29 mouse cellular contexts compared by ENCODE assay signal in the genomic region with DNA sequence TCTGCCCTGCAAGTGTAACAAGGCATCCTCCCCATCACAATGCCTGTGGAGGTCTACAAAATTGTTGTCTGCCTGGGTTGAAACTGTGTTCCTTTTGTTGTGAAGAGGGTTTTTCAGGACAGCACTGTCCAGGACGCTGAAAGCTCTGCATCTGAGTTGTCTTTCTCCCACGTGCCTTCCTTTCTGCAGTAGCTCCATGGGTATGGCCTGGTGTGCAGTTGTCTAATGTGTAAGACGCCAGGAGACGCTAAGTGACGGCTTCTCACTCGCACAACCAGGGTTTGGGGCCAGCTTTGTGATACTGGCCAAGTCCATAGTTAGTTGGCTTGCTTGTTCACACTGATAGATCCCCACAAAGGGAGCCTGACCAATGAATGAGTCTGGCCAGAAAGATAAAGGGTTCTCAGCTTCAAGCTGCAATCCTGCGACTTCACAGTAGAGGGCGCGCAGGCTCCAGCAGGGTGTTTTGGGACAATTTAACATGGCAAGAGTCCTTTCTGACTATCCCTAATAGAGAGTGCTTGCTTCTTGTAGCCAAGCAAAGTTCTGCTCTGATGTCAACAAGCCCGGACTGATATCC. TPM values are rescaled to one million over a fixed set of nuclear protein-coding genes. Genes with fewer than 3 reads are reported as not detected.
ATAC-seq lines count a peak whose summit lies in the region.
"Not testable (repeated sequence)": the region's sequence is repeated elsewhere in the genome, so short reads cannot be mapped to it uniquely, and the experiment has no call there.
"Had no signal": no experiment of that assay in that cellular context is flagged by ENCODE, and none has a peak within 500 bp of the region (broad histone marks: within the 10 kb centered on the region; RNA-seq: fewer than 3 reads in every experiment).

No protein-coding gene starts in this region.

- not testable (repeated sequence) for H3K36me3 ChIP-seq in midbrain, embryonic 12.5 days

- H3K4me3 ChIP-seq in midbrain, embryonic 12.5 days = not testable (repeated sequence)

- WGBS in midbrain, embryonic 12.5 days = no CpG with 5 or more reads among the region's 10 CpGs

- not testable (repeated sequence) for H3K4me2 ChIP-seq in midbrain, embryonic 12.5 days (replicated peaks)

- H3K4me1 ChIP-seq in midbrain, embryonic 12.5 days = not testable (repeated sequence)

- H3K9me3 ChIP-seq in midbrain, embryonic 12.5 days = not testable (repeated sequence)

- H3K27me3 ChIP-seq in midbrain, embryonic 12.5 days = not testable (repeated sequence)

- H3K27ac ChIP-seq in midbrain, embryonic 12.5 days (replicated peaks) = not testable (repeated sequence)

- H3K9ac ChIP-seq in midbrain, embryonic 12.5 days (replicated peaks) = not testable (repeated sequence)

- ATAC-seq in erythroblast, adult 5-6 weeks (replicated peaks; ENCODE audit: low FRiP score, poor library complexity, severe bottlenecking) = peak; percentile 73
- ATAC-seq in frontal cortex, adult (ENCODE audit: low TSS enrichment) = peak; percentile 59; the same call in 1 of the 2 replicates
- ATAC-seq in inflammation-experienced regulatory T-cells, adult 6 months = peak; percentile 75
- ATAC-seq in megakaryocyte progenitor cell, adult 5-6 weeks (replicated peaks; ENCODE audit: poor library complexity) = peak; percentile 94
- peak; percentile 16; the same call in 1 of the 2 replicates for ATAC-seq in midbrain, embryonic 12.5 days (ENCODE audit: low FRiP score, low read depth)
- ATAC-seq in neutrophil, adult 5-6 weeks (ENCODE audit: extremely low read depth, insufficient number of reproducible peaks, low FRiP score, poor library complexity, severe bottlenecking) = peak; percentile 74

RNA-seq across cellular contexts. Expression of gene Gm36079, which starts 34.8 kb away (rescaled TPM):
- not detected in 2 replicates for total RNA-seq in erythroblast, adult 5-6 weeks (2015; ENCODE audit: low replicate concordance)
- total RNA-seq in erythroblast, adult 5-6 weeks (2017; ENCODE audit: low replicate concordance) = not detected in 2 replicates
- polyA plus RNA-seq in inflammation-experienced regulatory T-cells, adult 6 months (2017; shearing (Covaris generic)) = not detected
- 3.7 TPM in 1 of 2 replicates, not detected in the other for total RNA-seq in megakaryocyte progenitor cell, adult 5-6 weeks (2015)
- total RNA-seq in megakaryocyte progenitor cell, adult 5-6 weeks (2017) = not detected in 2 replicates
- polyA plus RNA-seq in midbrain, embryonic 12.5 days (2016; fragmentation: Nextera tagmentation; extraction: Ambion mirVana) = not detected in 2 replicates
- total RNA-seq in neutrophil, adult 5-6 weeks (2017) = not detected in 2 replicates
- total RNA-seq: adrenal gland, adult 8-10 months; adrenal gland, postnatal 25 days; ES-E14; gastrocnemius, adult 2 months; gastrocnemius, postnatal 14 days; gastrocnemius, postnatal 4 days; heart, adult 18-20 months; heart, postnatal 10 days; heart, postnatal 36 days; hindbrain, postnatal 0 days had no signal
- polyA plus RNA-seq: activated CD4-positive, CD25-positive, alpha-beta regulatory T cell, adult 4 months; brain, embryonic 14.5 days; C2C12; embryonic facial prominence, embryonic 11.5 days; embryonic facial prominence, embryonic 14.5 days; forebrain, embryonic 12.5 days; forebrain, embryonic 15.5 days; frontal cortex, adult 2 months; heart, embryonic 12.5 days; heart, embryonic 15.5 days; hindbrain, embryonic 11.5 days; hindbrain, embryonic 14.5 days; hindbrain, postnatal 0 days; intestine, embryonic 14.5 days had no signal

RNA-seq across cellular contexts. Expression of gene B020031M17Rik, which starts 41.4 kb away (rescaled TPM):
- not detected in 2 replicates for total RNA-seq in erythroblast, adult 5-6 weeks (2015; ENCODE audit: low replicate concordance)
- total RNA-seq in erythroblast, adult 5-6 weeks (2017; ENCODE audit: low replicate concordance) = not detected in 2 replicates
- not detected for polyA plus RNA-seq in inflammation-experienced regulatory T-cells, adult 6 months (2017; shearing (Covaris generic))
- total RNA-seq in megakaryocyte progenitor cell, adult 5-6 weeks (2015) = not detected in 2 replicates
- not detected in 2 replicates for total RNA-seq in megakaryocyte progenitor cell, adult 5-6 weeks (2017)
- polyA plus RNA-seq in midbrain, embryonic 12.5 days (2016; fragmentation: Nextera tagmentation; extraction: Ambion mirVana) = not detected in 2 replicates
- total RNA-seq in neutrophil, adult 5-6 weeks (2017) = not detected in 2 replicates
- total RNA-seq: adrenal gland, adult 8-10 months; adrenal gland, postnatal 25 days; gastrocnemius, adult 2 months; gastrocnemius, postnatal 14 days; gastrocnemius, postnatal 4 days; heart, adult 18-20 months; heart, postnatal 10 days; heart, postnatal 36 days; hindbrain, postnatal 0 days had no signal
- polyA plus RNA-seq: activated CD4-positive, CD25-positive, alpha-beta regulatory T cell, adult 4 months; brain, embryonic 14.5 days; embryonic facial prominence, embryonic 11.5 days; embryonic facial prominence, embryonic 14.5 days; forebrain, embryonic 12.5 days; forebrain, embryonic 15.5 days; frontal cortex, adult 2 months; heart, embryonic 12.5 days; heart, embryonic 15.5 days; hindbrain, embryonic 11.5 days; hindbrain, embryonic 14.5 days; hindbrain, postnatal 0 days; intestine, embryonic 14.5 days had no signal

RNA-seq across cellular contexts. Expression of gene Gm21188, which starts 60.0 kb away (rescaled TPM):
- 42.4 and 52.3 TPM in 2 replicates for total RNA-seq in erythroblast, adult 5-6 weeks (2015; ENCODE audit: low replicate concordance)
- 12.4 and 14.4 TPM in 2 replicates for total RNA-seq in erythroblast, adult 5-6 weeks (2017; ENCODE audit: low replicate concordance)
- under 1 TPM in 2 of 3 experiments, not detected in 1; 0.21 to 0.87 TPM for polyA plus RNA-seq in inflammation-experienced regulatory T-cells, adult 6 months (2017; shearing (Covaris generic))
- 70.2 and 71.3 TPM in 2 replicates for total RNA-seq in megakaryocyte progenitor cell, adult 5-6 weeks (2015)
- 34.4 and 35.7 TPM in 2 replicates for total RNA-seq in megakaryocyte progenitor cell, adult 5-6 weeks (2017)
- not detected in 2 replicates for polyA plus RNA-seq in midbrain, embryonic 12.5 days (2016; fragmentation: Nextera tagmentation; extraction: Ambion mirVana)
- total RNA-seq in neutrophil, adult 5-6 weeks (2017) = 10.2 and 18.7 TPM in 2 replicates
- total RNA-seq: ES-E14; heart, postnatal 10 days; hindbrain, postnatal 0 days had no signal
- polyA plus RNA-seq: brain, embryonic 14.5 days; C2C12; embryonic facial prominence, embryonic 11.5 days; forebrain, embryonic 12.5 days; forebrain, embryonic 15.5 days; heart, embryonic 12.5 days; heart, embryonic 15.5 days; hindbrain, embryonic 11.5 days; hindbrain, embryonic 14.5 days; intestine, embryonic 14.5 days had no signal

Comparison
In these comparisons a context has a peak if more than half of its experiments do, and no peak if none do; other contexts are left out.
1. ATAC-seq: peak in every context shown above with its lines; median percentile 94 in megakaryocyte progenitor cell, adult 5-6 weeks; 75 in inflammation-experienced regulatory T-cells, adult 6 months; 74 in neutrophil, adult 5-6 weeks; 73 in erythroblast, adult 5-6 weeks; 59 in frontal cortex, adult; 16 in midbrain, embryonic 12.5 days.